Mouse (Mus musculus) B cell, adult (primary cell): ENCODE data around the gene Rab39. TPM values are rescaled to one million over a fixed set of nuclear protein-coding genes. Genes with fewer than 3 reads are reported as not detected.

Experiments used
- total RNA-seq: library from RNA; stranded (reverse); gene quantifications from 4 replicates; pipeline ENCODE4 v1.2.4, GENCODE M21; 2023; ENCODE audit not compliant: inconsistent age

Rab39 gene
- 4.5 to 5.6 TPM (median 5.0 TPM) in 4 replicates for total RNA-seq

GRCm38 (mm10) chr9:53705992-53706696 lies at the start of gene Rab39:
Rab39 (minus strand) TSS chr9:53706232.

GRCm38 (mm10) chr9:53669680-53670219 lies 36.3 kb downstream of the Rab39 start, which contains the start of gene Cul5:
Cul5 (minus strand) TSS chr9:53670014.

Other genes starting within 250 kb of the Rab39 start
- gene Atm, start 169.5 kb downstream of the Rab39 start, total RNA-seq: 57.4 to 61.1 TPM (median 60.5 TPM) in 4 replicates
- 15.2 to 20.3 TPM (median 16.8 TPM) in 4 replicates for gene Npat, start 169.2 kb downstream of the Rab39 start, total RNA-seq
- 23.4 to 30.0 TPM (median 26.6 TPM) in 4 replicates for gene Acat1, start 95.8 kb downstream of the Rab39 start, total RNA-seq
- 36.1 to 40.8 TPM (median 36.9 TPM) in 4 replicates for gene Cul5, start 36.2 kb downstream of the Rab39 start, total RNA-seq
- gene Slc35f2, start 65.3 kb upstream of the Rab39 start, total RNA-seq: 2.7 to 3.2 TPM (median 3.0 TPM) in 4 replicates
- gene Sln, start 143.9 kb upstream of the Rab39 start, total RNA-seq: not detected in 4 replicates